In the genomic region with DNA sequence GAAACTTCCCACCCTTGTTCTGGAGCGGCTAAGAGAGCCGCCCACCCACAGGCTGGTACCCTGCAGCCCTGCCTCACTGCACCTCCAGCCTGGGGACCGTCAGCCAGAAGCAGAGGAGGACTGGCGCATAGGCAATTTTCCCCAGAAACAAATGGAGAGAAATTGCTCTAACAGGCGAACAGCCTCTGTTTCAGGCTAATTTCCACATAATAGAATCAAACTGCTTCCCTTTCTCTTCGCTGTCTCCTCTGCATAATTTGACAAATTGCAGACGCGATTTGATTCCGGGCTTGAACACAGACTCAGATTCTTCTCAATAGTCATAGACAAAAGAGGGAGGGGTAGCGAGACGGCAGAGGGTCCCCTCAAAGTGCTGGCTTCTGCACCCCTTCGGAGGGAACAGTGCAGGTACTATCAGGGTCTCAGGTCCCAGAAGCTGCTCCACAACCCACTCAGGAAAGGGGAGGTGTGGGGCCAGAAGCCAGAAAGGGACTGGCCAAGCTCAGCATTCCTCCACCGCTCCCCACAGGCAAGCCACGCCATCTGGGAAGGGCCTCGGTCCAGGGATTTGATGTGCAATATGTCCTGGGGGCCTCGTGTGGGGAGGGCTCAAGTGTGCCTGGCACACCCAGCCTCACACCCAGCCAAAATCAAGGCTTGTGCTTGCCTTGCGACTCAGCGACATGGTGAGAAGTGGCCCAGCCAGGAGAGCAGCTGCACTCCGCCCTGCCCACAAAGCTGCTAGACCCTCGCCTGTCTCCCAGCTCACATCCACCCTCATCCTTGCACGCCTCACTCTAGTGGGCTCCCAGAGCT, we compare ENCODE assay signal across 8 mouse cellular contexts. TPM values are rescaled to one million over a fixed set of nuclear protein-coding genes. Genes with fewer than 3 reads are reported as not detected.
A peak's percentile ranks its signal among the peaks of the same experiment; 100 is the strongest.
DNase-seq lines count a peak whose midpoint lies in the region; ATAC-seq and TF ChIP-seq lines count a peak whose summit lies in the region.

No protein-coding gene starts in this region.

- ATAC-seq in forebrain, embryonic 15.5 days (replicated peaks) = peak; percentile 80
- no peak for ATAC-seq in limb, embryonic 11.5 days (ENCODE audit: insufficient number of reproducible peaks, low FRiP score, low TSS enrichment, low read depth)
- no peak for ATAC-seq in kidney, embryonic 14.5 days (ENCODE audit: low FRiP score, low TSS enrichment)

- no peak overlapping the region for H3K4me2 ChIP-seq in forebrain, embryonic 15.5 days (replicated peaks)
- H3K4me2 ChIP-seq in limb, embryonic 11.5 days (ENCODE audit: low read depth, severe bottlenecking) = no peak overlapping the region
- H3K4me2 ChIP-seq in kidney, embryonic 14.5 days (replicated peaks; ENCODE audit: low read depth, low read length) = no peak overlapping the region

- H3K4me1 ChIP-seq in forebrain, embryonic 15.5 days = peaks cover 44% of the 10 kb centered on the region
- H3K4me1 ChIP-seq in limb, embryonic 11.5 days (ENCODE audit: control insufficient read depth, insufficient read depth, low read length) = peaks cover 34% of the 10 kb centered on the region
- H3K4me1 ChIP-seq in kidney, embryonic 14.5 days (ENCODE audit: control insufficient read depth, insufficient read depth, low read length) = no peaks in the 10 kb centered on the region

- 26% methylated on average over 21 of the region's 21 CpGs for WGBS in forebrain, embryonic 15.5 days
- WGBS in limb, embryonic 11.5 days = 62% methylated on average over 21 of the region's 21 CpGs
- 50% methylated on average over 21 of the region's 21 CpGs for WGBS in kidney, embryonic 14.5 days

- H3K9me3 ChIP-seq in forebrain, embryonic 15.5 days = no peaks in the 10 kb centered on the region
- no peaks in the 10 kb centered on the region for H3K9me3 ChIP-seq in limb, embryonic 11.5 days (ENCODE audit: control insufficient read depth, low read length)
- no peaks in the 10 kb centered on the region for H3K9me3 ChIP-seq in kidney, embryonic 14.5 days (ENCODE audit: control insufficient read depth, low read length)

- DNase-seq in adrenal gland, postnatal 10 days = peak; percentile 35
- DNase-seq in adrenal gland, postnatal 4 days (ENCODE audit: low spot score in 2 of 2) = no peak
- peak; percentile 88 for DNase-seq in brain, embryonic 14.5 days (ENCODE audit: low read depth)
- no peak for DNase-seq in limb, embryonic 11.5 days (ENCODE audit: low spot score)
- DNase-seq in B cell, adult 2 months = no peak
- no peak for DNase-seq in thymus, postnatal 0 days (ENCODE audit: low spot score)

- TF ChIP-seq POLR2A in brain, embryonic 14.5 days (IDR thresholded peaks at IDR 0.05; ENCODE audit: borderline replicate concordance, extremely low read depth, insufficient read depth, insufficient read length, poor library complexity, severe bottlenecking) = no peak

- H3K27ac ChIP-seq in forebrain, embryonic 15.5 days (replicated peaks) = peak overlapping the region; percentile 94
- 0 out of 2 replicates have a peak overlapping the region, but pooled peaks have one; percentile 18 for H3K27ac ChIP-seq in limb, embryonic 11.5 days (replicated peaks; ENCODE audit: low read depth, low read length)
- no peak overlapping the region for H3K27ac ChIP-seq in kidney, embryonic 14.5 days (ENCODE audit: low read depth, low read length)

- no peak overlapping the region; the same call in 1 of the 2 replicates for H3K9ac ChIP-seq in forebrain, embryonic 15.5 days (replicated peaks)
- H3K9ac ChIP-seq in limb, embryonic 11.5 days (ENCODE audit: low read length) = no peak overlapping the region
- no peak overlapping the region for H3K9ac ChIP-seq in kidney, embryonic 14.5 days (ENCODE audit: low read depth, low read length)

- TF ChIP-seq CTCF in brain, embryonic 14.5 days (IDR thresholded peaks at IDR 0.05; ENCODE audit: borderline replicate concordance, extremely low read depth, insufficient read depth, insufficient read length) = no peak

- no peak overlapping the region for H3K4me3 ChIP-seq in forebrain, embryonic 15.5 days
- no peak overlapping the region for H3K4me3 ChIP-seq in limb, embryonic 11.5 days (ENCODE audit: low read depth, low read length)
- no peak overlapping the region for H3K4me3 ChIP-seq in kidney, embryonic 14.5 days (ENCODE audit: low read length)

- no peaks in the 10 kb centered on the region for H3K27me3 ChIP-seq in forebrain, embryonic 15.5 days
- no peaks in the 10 kb centered on the region for H3K27me3 ChIP-seq in limb, embryonic 11.5 days (ENCODE audit: control insufficient read depth, insufficient read depth, low read length)
- no peaks in the 10 kb centered on the region for H3K27me3 ChIP-seq in kidney, embryonic 14.5 days (ENCODE audit: control insufficient read depth, insufficient read depth, low read length)

- H3K36me3 ChIP-seq in forebrain, embryonic 15.5 days = no peaks in the 10 kb centered on the region
- H3K36me3 ChIP-seq in limb, embryonic 11.5 days (ENCODE audit: control insufficient read depth, insufficient read depth, low read length) = no peaks in the 10 kb centered on the region
- H3K36me3 ChIP-seq in kidney, embryonic 14.5 days (ENCODE audit: control insufficient read depth, insufficient read depth, low read length) = no peaks in the 10 kb centered on the region

RNA-seq across cellular contexts. Expression of a gene that starts 53.7 kb away (rescaled TPM):
- total RNA-seq in adrenal gland, postnatal 10 days (2021) = 10 to 100 TPM; 16.2 to 22.6 TPM
- 1 to 10 TPM; 9.1 to 9.8 TPM for total RNA-seq in adrenal gland, postnatal 4 days (2021)
- 0.04 and 0.11 TPM in 2 replicates for polyA plus RNA-seq in brain, embryonic 14.5 days (2012; rRNA removed)
- 0.14 and 0.22 TPM in 2 replicates for polyA plus RNA-seq in forebrain, embryonic 15.5 days (2015; fragmentation: Nextera tagmentation; extraction: Ambion mirVana)
- polyA plus RNA-seq in limb, embryonic 11.5 days (2014; fragmentation: Nextera tagmentation; extraction: Ambion mirVana) = not detected in 2 replicates
- 0.06 and 0.09 TPM in 2 replicates for polyA plus RNA-seq in thymus, postnatal 0 days (2015; fragmentation: Nextera tagmentation; extraction: Ambion mirVana)
- polyA plus RNA-seq in kidney, embryonic 14.5 days (2014; fragmentation: Nextera tagmentation; extraction: Ambion mirVana) = 0.08 and 0.40 TPM in 2 replicates

Comparison
In these comparisons a context has a peak if more than half of its experiments do, and no peak if none do; other contexts are left out.
1. DNase-seq: peak in adrenal gland, postnatal 10 days (single experiment) and brain, embryonic 14.5 days (single experiment); none in adrenal gland, postnatal 4 days (0 of 2), limb, embryonic 11.5 days (single experiment), B cell, adult 2 months (0 of 2) and thymus, postnatal 0 days (single experiment).